Mouse (Mus musculus): ENCODE results near the gene Gskip. TPM values are rescaled to one million over a fixed set of nuclear protein-coding genes. Genes with fewer than 3 reads are reported as not detected.

Gene Gskip
- 48.6 TPM for polyA plus RNA-seq (2017; shearing (Covaris generic))

GRCm38 (mm10) chr12:105683933-105684901 lies at the start of gene Gskip:
Gene Gskip, plus strand, starts transcription at chr12:105684829.

GRCm38 (mm10) chr12:105685001-105685691 lies 517 bp downstream of the Gskip start, which contains the start of gene Atg2b:
Gene Atg2b, minus strand, starts transcription at chr12:105685211.

DNA sequence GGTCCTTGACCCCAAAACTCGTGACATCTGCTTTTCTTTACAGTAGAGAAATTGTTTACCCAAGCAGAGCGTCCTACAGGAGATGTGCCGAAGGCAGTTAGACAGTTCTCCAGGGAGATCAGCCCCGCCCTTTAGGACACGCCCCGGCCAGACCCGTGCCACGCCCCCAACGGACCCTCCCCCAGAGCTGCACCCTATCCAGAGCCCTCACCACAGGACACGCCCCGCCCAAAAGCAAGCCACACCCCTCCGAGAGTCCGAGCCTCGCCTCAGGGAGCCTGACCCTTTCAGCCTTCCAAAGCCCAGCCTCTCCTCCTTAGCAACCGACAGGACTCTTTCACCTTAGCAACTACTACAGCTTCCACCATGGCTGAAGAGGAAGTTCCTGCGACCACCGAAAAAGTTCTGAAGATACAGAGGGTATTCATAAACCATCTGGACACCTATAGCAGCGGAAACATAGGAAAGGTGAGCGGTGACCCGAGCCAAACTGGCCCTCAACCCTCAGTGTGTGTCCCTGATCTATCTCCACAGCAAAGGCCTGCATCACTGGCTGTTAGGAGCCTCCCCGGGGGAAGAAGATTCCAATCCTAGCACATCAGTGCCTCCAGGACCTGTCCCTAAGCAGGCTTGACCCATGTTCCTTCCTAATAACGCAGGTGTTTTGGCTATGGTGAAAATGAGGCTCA lies 21.3 kb downstream of the Gskip start, which contains the start of gene Ak7:
Ak7 (plus strand) TSS at position 178 of the 689 bp plus-strand sequence.

Other genes starting within 250 kb of the Gskip start
- 0.64 TPM for gene D430019H16Rik, start 231.0 kb upstream of the Gskip start, polyA plus RNA-seq (2017; shearing (Covaris generic))
- not detected for gene Bdkrb2, start 121.6 kb upstream of the Gskip start, polyA plus RNA-seq (2017; shearing (Covaris generic))
- gene Bdkrb1, start 81.7 kb upstream of the Gskip start, polyA plus RNA-seq (2017; shearing (Covaris generic)), result 0.32 TPM
- gene Atg2b, start 382 bp downstream of the Gskip start, polyA plus RNA-seq (2017; shearing (Covaris generic)), result 7.9 TPM
- gene Ak7, start 21.1 kb downstream of the Gskip start, polyA plus RNA-seq (2017; shearing (Covaris generic)), result 0.64 TPM
- 329 TPM for gene Papola, start 99.9 kb downstream of the Gskip start, polyA plus RNA-seq (2017; shearing (Covaris generic))